Mouse (Mus musculus) intestine, postnatal 0 days (tissue): Measurements from ENCODE around the gene Smurf1. TPM values are rescaled to one million over a fixed set of nuclear protein-coding genes. Genes with fewer than 3 reads are reported as not detected.
A peak's percentile ranks its signal among the peaks of the same experiment; 100 is the strongest.

ENCODE experiments used
- ATAC-seq: fragments of 200-750 bp; cut with Nextera tagmentation; 2 replicates; pipeline ENCODE4 v1.8.0; 2017; ENCODE audit warnings: mild to moderate bottlenecking, moderate TSS enrichment, moderate library complexity
- H3K27ac ChIP-seq: fragments of 300-500 bp; sonication (generic); 2 replicates; pipeline ENCODE4 v1.5.1; 2014; ENCODE audit warnings: mild to moderate bottlenecking, low read depth, low read length, moderate library complexity
- H3K27me3 ChIP-seq: fragments of 300-500 bp; sonication (generic); replicated peaks from 2 replicates; pipeline ENCODE4 v1.6.1; 2014; ENCODE audit warnings: low read length, mixed read lengths; ENCODE audit not compliant: control insufficient read depth, insufficient read depth
- H3K36me3 ChIP-seq: fragments of 300-500 bp; sonication (generic); 2 replicates; pipeline ENCODE4 v1.6.1; 2014; ENCODE audit warnings: mild to moderate bottlenecking, moderate library complexity; ENCODE audit not compliant: control insufficient read depth, insufficient read depth
- H3K4me1 ChIP-seq: fragments of 300-500 bp; sonication (generic); replicated peaks from 2 replicates; pipeline ENCODE4 v1.6.1; 2014; ENCODE audit warnings: antibody characterized with exemption, low read length, mixed read lengths; ENCODE audit not compliant: control insufficient read depth, insufficient read depth
- H3K4me2 ChIP-seq: fragments of 300-500 bp; sonication (generic); replicated peaks from 2 replicates; pipeline ENCODE4 v1.6.1; 2014; ENCODE audit warnings: low read depth, mild to moderate bottlenecking, moderate library complexity
- H3K4me3 ChIP-seq: fragments of 300-500 bp; sonication (generic); 2 replicates; pipeline ENCODE4 v1.5.1; 2014; ENCODE audit warnings: low read depth, low read length
- H3K9ac ChIP-seq: fragments of 300-500 bp; sonication (generic); 2 replicates; pipeline ENCODE4 v1.6.1; 2014; ENCODE audit warnings: mild to moderate bottlenecking, low read depth, low read length
- H3K9me3 ChIP-seq: fragments of 300-500 bp; sonication (generic); 2 replicates; pipeline ENCODE4 v1.6.1; 2016; ENCODE audit warnings: mixed run types; ENCODE audit not compliant: control insufficient read depth
- CTCF ChIP-seq: sonication (generic); IDR thresholded peaks from 2 replicates; pipeline ENCODE4 v1.5.1; 2016; ENCODE audit warnings: low read depth, mild to moderate bottlenecking, control low read depth, antibody characterized with exemption, moderate library complexity
- WGBS: fragments of 180-500 bp; shearing (Covaris S2); extraction: QIAGEN DNeasy Blood & Tissue Kit; methylation state at CpG from one replicate; pipeline ENCODE4 v1.1.7; 2014; 5-methylcytosine and 5-hydroxymethylcytosine counted together
- polyA plus RNA-seq: library from polyadenylated mRNA; unstranded; fragments of >200 nt; fragmentation: Nextera tagmentation; extraction: Ambion mirVana; gene quantifications from 2 replicates; pipeline ENCODE4 v1.2.1, GENCODE M21; 2015

Smurf1 gene
- polyA plus RNA-seq, 1 experiment from 2014 or later = 7.4 TPM

GRCm38 (mm10) chr5:144909521-144909920 lies 56.1 kb downstream of the Smurf1 start:
- no peak for ATAC-seq

GRCm38 (mm10) chr5:144907591-144907990 lies 58.1 kb downstream of the Smurf1 start:
- Histone ChIP-seq H3K4me3 (no peak overlapping the region), H3K9ac (no peak overlapping the region), H3K9me3 (no peaks in the 10 kb centered on the region), H3K27me3 (no peaks in the 10 kb centered on the region), H3K27ac (no peak overlapping the region), H3K36me3 (0 out of 2 replicates have a peak, but pooled peaks cover 7% of the 10 kb centered on the region), H3K4me2 (no peak overlapping the region), H3K4me1 (peaks cover 5% of the 10 kb centered on the region)
- ATAC-seq = no peak
- WGBS = 71% methylated on average over 2 of the region's 2 CpGs
- peak; percentile 77 for TF ChIP-seq CTCF

More at GRCm38 (mm10) chr5:144909521-144909920, 56.1 kb downstream of the Smurf1 start:
- 72% methylated on average over 4 of the region's 4 CpGs for WGBS
- peaks cover 5% of the 10 kb centered on the region for H3K4me1 ChIP-seq
- no peaks in the 10 kb centered on the region for H3K9me3 ChIP-seq
- no peak overlapping the region for H3K9ac ChIP-seq
- 0 out of 2 replicates have a peak, but pooled peaks cover 7% of the 10 kb centered on the region for H3K36me3 ChIP-seq
- no peak overlapping the region for H3K4me2 ChIP-seq
- TF ChIP-seq CTCF = no peak
- no peaks in the 10 kb centered on the region for H3K27me3 ChIP-seq
- no peak overlapping the region for H3K27ac ChIP-seq
- H3K4me3 ChIP-seq = no peak overlapping the region

- Histone ChIP-seq H3K4me3 (no peak overlapping the region), H3K27ac (no peak overlapping the region), H3K36me3 (peaks cover 12% of the 10 kb centered on the region; the same call in 1 of the 2 replicates), H3K9me3 (no peaks in the 10 kb centered on the region), H3K9ac (no peak overlapping the region), H3K4me2 (no peak overlapping the region), H3K4me1 (no peaks in the 10 kb centered on the region), H3K27me3 (no peaks in the 10 kb centered on the region)
- no peak for ATAC-seq
- no peak for TF ChIP-seq CTCF
- 68% methylated on average over 12 of the region's 12 CpGs for WGBS
Measured at GRCm38 (mm10) chr5:144904356-144905134, 61.1 kb downstream of the Smurf1 start.

- Histone ChIP-seq H3K4me1 (no peaks in the 10 kb centered on the region), H3K27ac (no peak overlapping the region), H3K4me3 (no peak overlapping the region), H3K36me3 (peaks cover 27% of the 10 kb centered on the region), H3K27me3 (no peaks in the 10 kb centered on the region), H3K4me2 (no peak overlapping the region), H3K9ac (no peak overlapping the region), H3K9me3 (no peaks in the 10 kb centered on the region)
- ATAC-seq = no peak
- WGBS = 81% methylated on average over 10 of the region's 10 CpGs
- no peak for TF ChIP-seq CTCF
Measured at GRCm38 (mm10) chr5:144901791-144902190, 63.9 kb downstream of the Smurf1 start.

GRCm38 (mm10) chr5:144901035-144901434 lies 64.6 kb downstream of the Smurf1 start:
- ATAC-seq = no peak
- WGBS = 83% methylated on average over 7 of the region's 7 CpGs
- H3K9ac ChIP-seq = no peak overlapping the region
- H3K36me3 ChIP-seq = peaks cover 30% of the 10 kb centered on the region
- TF ChIP-seq CTCF = no peak
- no peaks in the 10 kb centered on the region for H3K4me1 ChIP-seq
- H3K9me3 ChIP-seq = no peaks in the 10 kb centered on the region
- H3K4me3 ChIP-seq = no peak overlapping the region
- H3K27me3 ChIP-seq = no peaks in the 10 kb centered on the region
- no peak overlapping the region for H3K27ac ChIP-seq
- no peak overlapping the region for H3K4me2 ChIP-seq

DNA sequence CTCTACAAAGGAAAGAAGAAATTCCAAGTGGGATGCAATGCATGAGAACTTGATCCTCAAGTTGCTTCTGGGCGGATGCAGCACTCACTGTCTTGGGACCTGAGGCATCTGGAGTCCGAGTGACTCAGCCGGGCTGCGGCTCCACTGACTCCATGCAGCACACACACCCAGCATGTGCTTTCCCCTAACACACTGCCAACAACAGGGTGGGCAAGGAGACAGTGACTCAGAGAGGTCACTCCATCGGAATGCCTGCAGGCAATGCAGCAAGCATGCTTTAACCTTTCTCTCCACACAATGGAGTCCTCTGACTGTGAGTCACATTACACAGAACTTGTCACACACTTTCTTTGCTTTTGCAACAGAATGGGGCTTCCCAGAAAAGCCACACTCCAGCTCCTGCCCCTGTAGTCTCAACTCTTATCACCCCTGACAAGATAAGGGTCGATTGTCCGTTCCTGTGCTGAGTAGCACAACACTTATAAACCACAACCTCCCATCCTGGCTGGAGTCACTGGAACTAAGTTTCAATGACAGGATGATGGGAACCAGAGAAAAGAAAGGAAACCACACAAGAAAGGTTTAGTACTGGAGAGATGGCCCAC lies 67.1 kb downstream of the Smurf1 start:
- no peaks in the 10 kb centered on the region for H3K9me3 ChIP-seq
- H3K4me2 ChIP-seq = no peak overlapping the region
- H3K27me3 ChIP-seq = no peaks in the 10 kb centered on the region
- H3K27ac ChIP-seq = no peak overlapping the region
- H3K9ac ChIP-seq = no peak overlapping the region
- TF ChIP-seq CTCF = no peak
- H3K36me3 ChIP-seq = peaks cover 48% of the 10 kb centered on the region
- ATAC-seq = no peak
- no peaks in the 10 kb centered on the region for H3K4me1 ChIP-seq
- 40% methylated on average over 7 of the region's 7 CpGs for WGBS
- no peak overlapping the region for H3K4me3 ChIP-seq
